Mouse (Mus musculus) heart, adult 2 months (tissue): ENCODE measurements at regions not wholly inside any gene's neighbourhood (a gene's known extent, or its start where the extent isn't known, plus 50 kb on each side); places are given as distances from the start of the nearest gene placed in this dataset.
A peak's percentile ranks its signal among the peaks of the same experiment; 100 is the strongest.

ENCODE experiments used
- DNase-seq, 2 experiments: peaks; one replicate each; pipeline ENCODE4 v3.0.0; 2021
- H3K27ac ChIP-seq: fragments of 200-600 bp; 2 replicates; pipeline ENCODE4 v1.8.1; 2022
- H3K27me3 ChIP-seq: fragments of 200-500 bp; 2 replicates; pipeline ENCODE4 v1.6.1; 2012; ENCODE audit warnings: mild to moderate bottlenecking, low read length, inconsistent platforms, mixed read lengths; ENCODE audit not compliant: control insufficient read depth, insufficient read depth
- H3K36me3 ChIP-seq: fragments of 200-500 bp; 2 replicates; pipeline ENCODE4 v1.6.1; 2012; ENCODE audit warnings: low read length, inconsistent platforms; ENCODE audit not compliant: control insufficient read depth, insufficient read depth
- H3K4me1 ChIP-seq: fragments of 200-500 bp; 2 replicates; pipeline ENCODE4 v1.6.1; 2011; ENCODE audit warnings: low read length; ENCODE audit not compliant: control insufficient read depth, insufficient read depth
- H3K4me3 ChIP-seq: fragments of 200-600 bp; 2 replicates; pipeline ENCODE4 v1.8.1; 2022
- H3K79me2 ChIP-seq: fragments of 200-500 bp; replicated peaks from 2 replicates; pipeline ENCODE4 v1.6.1; 2012; ENCODE audit warnings: mild to moderate bottlenecking, inconsistent platforms, low read length, moderate library complexity, mixed read lengths; ENCODE audit not compliant: control insufficient read depth, insufficient read depth
- H3K9ac ChIP-seq: fragments of 200-500 bp; 2 replicates; pipeline ENCODE4 v1.6.1; 2012; ENCODE audit warnings: low read depth, mild to moderate bottlenecking, control low read depth, inconsistent platforms, low read length, mixed read lengths
- CTCF ChIP-seq: fragments of 200-600 bp; IDR thresholded peaks from 2 replicates; pipeline ENCODE4 v1.8.1; 2022; ENCODE audit warnings: antibody characterized with exemption, mild to moderate bottlenecking, moderate library complexity
- EP300 ChIP-seq: fragments of 200-500 bp; IDR thresholded peaks from 2 replicates; pipeline ENCODE4 v1.6.1; 2011; ENCODE audit warnings: low read depth, low read length, control low read depth; ENCODE audit not compliant: insufficient read depth
- POLR2A ChIP-seq: fragments of 200-500 bp; IDR thresholded peaks from 2 replicates; pipeline ENCODE4 v1.6.1; 2011; ENCODE audit warnings: mild to moderate bottlenecking, low read depth, low read length, control low read depth; ENCODE audit not compliant: insufficient read depth
- WGBS: fragments of 180-500 bp; shearing (Covaris S2); methylation state at CpG from one replicate; pipeline ENCODE4 v1.1.7; 2018; 5-methylcytosine and 5-hydroxymethylcytosine counted together
- intact Hi-C: fragments of 180-260 bp; cut with DNase I; formaldehyde crosslinking; loops from one replicate; pipeline ENCODE4 v1.15.1; 2025

GRCm38 (mm10) chr17:4500504-4500903 is 493.6 kb upstream of the Arid1b start:
- Histone ChIP-seq H3K4me3 (no peak overlapping the region), H3K27me3 (no peaks in the 10 kb centered on the region), H3K4me1 (peaks cover 5% of the 10 kb centered on the region), H3K36me3 (no peaks in the 10 kb centered on the region; the same call in 1 of the 2 replicates), H3K79me2 (no peaks in the 10 kb centered on the region), H3K27ac (no peak overlapping the region), H3K9ac (no peak overlapping the region)
- no peak for DNase-seq
- intact Hi-C loops, result no loop called here
- TF ChIP-seq EP300 (no peak), POLR2A (no peak), CTCF (no peak)
- 81% methylated on average over 5 of the region's 5 CpGs for WGBS

GRCm38 (mm10) chr17:4501029-4501428 is 493.1 kb upstream of the Arid1b start:
- Histone ChIP-seq H3K4me1 (peaks cover 5% of the 10 kb centered on the region), H3K4me3 (no peak overlapping the region), H3K9ac (no peak overlapping the region), H3K27me3 (no peaks in the 10 kb centered on the region), H3K27ac (no peak overlapping the region), H3K36me3 (no peaks in the 10 kb centered on the region; the same call in 1 of the 2 replicates), H3K79me2 (no peaks in the 10 kb centered on the region)
- no peak for DNase-seq
- intact Hi-C loops, result no loop called here
- no peak for TF ChIP-seq EP300
- TF ChIP-seq CTCF, result no peak
- WGBS, result 87% methylated on average over 1 of the region's 1 CpGs

GRCm38 (mm10) chr17:4504951-4505350 is 489.2 kb upstream of the Arid1b start:
- Histone ChIP-seq H3K27ac (no peak overlapping the region), H3K4me1 (no peaks in the 10 kb centered on the region), H3K79me2 (no peaks in the 10 kb centered on the region), H3K36me3 (no peaks in the 10 kb centered on the region), H3K9ac (no peak overlapping the region), H3K27me3 (no peaks in the 10 kb centered on the region), H3K4me3 (no peak overlapping the region)
- TF ChIP-seq EP300 (no peak), POLR2A (no peak), CTCF (no peak)
- 59% methylated on average over 6 of the region's 6 CpGs for WGBS
- no peak for DNase-seq
- intact Hi-C loops, result no loop called here

- intact Hi-C loops, result no loop called here
- peak in 1 of 2 experiments; percentile 48 for DNase-seq
- Histone ChIP-seq H3K4me1 (no peaks in the 10 kb centered on the region), H3K9ac (no peak overlapping the region), H3K36me3 (no peaks in the 10 kb centered on the region), H3K4me3 (no peak overlapping the region), H3K79me2 (no peaks in the 10 kb centered on the region), H3K27me3 (no peaks in the 10 kb centered on the region), H3K27ac (no peak overlapping the region)
- TF ChIP-seq EP300, result no peak
- TF ChIP-seq CTCF, result no peak
- no peak for TF ChIP-seq POLR2A
- WGBS, result 59% methylated on average over 3 of the region's 3 CpGs
Observed at GRCm38 (mm10) chr17:4509506-4509905, 484.6 kb upstream of the Arid1b start.

DNA sequence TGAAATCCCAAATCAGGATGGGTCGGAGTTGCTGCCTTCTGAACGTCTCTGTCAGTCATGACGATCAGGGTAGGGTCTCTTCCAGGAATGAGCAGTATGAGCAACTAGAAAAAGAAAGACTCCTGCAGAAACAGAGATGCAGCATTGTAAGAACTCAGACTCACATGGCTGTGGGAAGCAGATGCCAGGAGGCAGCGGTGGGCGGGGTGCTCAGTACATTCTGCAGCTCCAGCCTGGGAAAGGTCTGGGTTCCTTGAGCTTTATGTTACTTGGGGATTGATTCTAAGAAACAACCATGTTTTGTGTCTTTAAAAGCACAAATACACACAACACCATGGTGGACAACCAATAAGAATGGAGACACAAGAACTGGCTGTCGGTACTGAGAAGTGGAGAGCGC is 478.0 kb upstream of the Arid1b start:
- Histone ChIP-seq H3K4me3 (no peak overlapping the region), H3K36me3 (no peaks in the 10 kb centered on the region), H3K27me3 (no peaks in the 10 kb centered on the region), H3K27ac (no peak overlapping the region), H3K9ac (no peak overlapping the region), H3K4me1 (no peaks in the 10 kb centered on the region), H3K79me2 (no peaks in the 10 kb centered on the region)
- TF ChIP-seq EP300 (no peak), POLR2A (no peak), CTCF (no peak)
- 84% methylated on average over 7 of the region's 7 CpGs for WGBS
- intact Hi-C loops, result no loop called here
- no peak for DNase-seq

DNA sequence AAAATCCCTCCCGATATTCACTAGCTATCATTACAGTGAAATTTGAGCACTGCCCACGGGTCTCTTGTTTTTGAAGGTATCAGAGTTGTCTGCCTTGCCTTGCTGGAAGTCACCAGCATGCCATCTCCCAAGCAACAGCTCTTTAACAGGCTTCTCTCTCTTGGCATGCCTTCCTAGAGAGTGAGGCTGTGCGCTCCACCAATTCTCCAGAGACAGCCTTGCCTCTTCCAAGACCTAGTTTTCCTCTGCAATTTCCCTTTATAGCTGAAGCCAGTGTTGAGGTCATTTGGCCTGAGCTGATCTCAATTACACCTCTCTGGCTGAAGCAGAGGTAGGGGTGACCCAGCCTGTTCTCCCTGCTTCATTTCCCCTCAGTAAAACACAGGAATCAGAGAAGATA is 477.3 kb upstream of the Arid1b start:
- TF ChIP-seq EP300 (no peak), CTCF (no peak), POLR2A (no peak)
- H3K9ac ChIP-seq, result no peak overlapping the region
- no peak overlapping the region for H3K4me3 ChIP-seq
- H3K27ac ChIP-seq, result no peak overlapping the region
- H3K36me3 ChIP-seq, result no peaks in the 10 kb centered on the region
- intact Hi-C loops, result no loop called here
- DNase-seq, result peak in 1 of 2 experiments; percentile 18
- H3K79me2 ChIP-seq, result no peaks in the 10 kb centered on the region
- 43% methylated on average over 3 of the region's 3 CpGs for WGBS
- no peaks in the 10 kb centered on the region for H3K4me1 ChIP-seq
- H3K27me3 ChIP-seq, result no peaks in the 10 kb centered on the region
